Mouse (Mus musculus) embryonic fibroblast, embryonic 13.5 days (primary cell): ENCODE measurements at regions not wholly inside any gene's neighbourhood (a gene's known extent, or its start where the extent isn't known, plus 50 kb on each side); places are given as distances from the start of the nearest gene placed in this dataset.

Experiments used
- H3K27ac ChIP-seq: 2 replicates; pipeline ENCODE4 v1.5.1; 2012; ENCODE audit warnings: low read length, control low read depth, inconsistent platforms; ENCODE audit not compliant: insufficient read depth
- H3K4me1 ChIP-seq: 2 replicates; pipeline ENCODE4 v1.6.1; 2011; ENCODE audit warnings: low read length; ENCODE audit not compliant: control insufficient read depth, insufficient read depth
- H3K4me3 ChIP-seq: 2 replicates; pipeline ENCODE4 v1.5.1; 2011; ENCODE audit warnings: mild to moderate bottlenecking, control low read depth, low read length; ENCODE audit not compliant: insufficient read depth
- CTCF ChIP-seq: IDR thresholded peaks from 2 replicates; pipeline ENCODE4 v1.5.1; 2011; ENCODE audit warnings: mild to moderate bottlenecking, control low read depth, low read length, moderate library complexity, borderline replicate concordance; ENCODE audit not compliant: insufficient read depth
- POLR2A ChIP-seq: IDR thresholded peaks from 2 replicates; pipeline ENCODE4 v1.6.1; 2011; ENCODE audit warnings: low read depth, mild to moderate bottlenecking, control low read depth, low read length, moderate library complexity

- H3K27ac ChIP-seq = no peak overlapping the region
- TF ChIP-seq CTCF (no peak), POLR2A (no peak)
- H3K4me3 ChIP-seq = no peak overlapping the region
- no peaks in the 10 kb centered on the region for H3K4me1 ChIP-seq
These were observed 102.0 kb upstream of the Spata13 start for GRCm38 (mm10) chr14:60531766-60532165.

- Histone ChIP-seq H3K27ac (no peak overlapping the region), H3K4me3 (no peak overlapping the region), H3K4me1 (no peaks in the 10 kb centered on the region)
- TF ChIP-seq CTCF (no peak), POLR2A (no peak)
These were observed 100.2 kb upstream of the Spata13 start for GRCm38 (mm10) chr14:60533452-60534224.

GRCm38 (mm10) chr14:60539040-60539439 is 94.8 kb upstream of the Spata13 start:
- Histone ChIP-seq H3K4me1 (peaks cover 5% of the 10 kb centered on the region; the same call in 1 of the 2 replicates), H3K27ac (no peak overlapping the region), H3K4me3 (no peak overlapping the region)
- TF ChIP-seq CTCF (no peak), POLR2A (no peak)

GRCm38 (mm10) chr14:60540111-60540510 is 93.7 kb upstream of the Spata13 start:
- H3K4me3 ChIP-seq = no peak overlapping the region
- no peak for TF ChIP-seq POLR2A
- no peak for TF ChIP-seq CTCF
- no peak overlapping the region for H3K27ac ChIP-seq
- peaks cover 5% of the 10 kb centered on the region; the same call in 1 of the 2 replicates for H3K4me1 ChIP-seq

GRCm38 (mm10) chr14:60541596-60541995 is 92.2 kb upstream of the Spata13 start:
- Histone ChIP-seq H3K27ac (no peak overlapping the region; the same call in 1 of the 2 replicates), H3K4me3 (no peak overlapping the region), H3K4me1 (peaks cover 5% of the 10 kb centered on the region; the same call in 1 of the 2 replicates)
- no peak for TF ChIP-seq POLR2A
- TF ChIP-seq CTCF = no peak

GRCm38 (mm10) chr14:60544767-60545166 is 89.0 kb upstream of the Spata13 start:
- no peak for TF ChIP-seq CTCF
- no peak for TF ChIP-seq POLR2A
- no peak overlapping the region for H3K4me3 ChIP-seq
- H3K27ac ChIP-seq = no peak overlapping the region
- H3K4me1 ChIP-seq = peaks cover 5% of the 10 kb centered on the region; the same call in 1 of the 2 replicates

GRCm38 (mm10) chr14:60554222-60554740 is 79.5 kb upstream of the Spata13 start:
- Histone ChIP-seq H3K27ac (no peak overlapping the region), H3K4me1 (peaks cover 6% of the 10 kb centered on the region; the same call in 1 of the 2 replicates), H3K4me3 (no peak overlapping the region)
- TF ChIP-seq CTCF (no peak), POLR2A (no peak)

- TF ChIP-seq POLR2A (no peak), CTCF (no peak)
- no peak overlapping the region for H3K27ac ChIP-seq
- peaks cover 10% of the 10 kb centered on the region; the same call in 1 of the 2 replicates for H3K4me1 ChIP-seq
- no peak overlapping the region for H3K4me3 ChIP-seq
These were observed 77.3 kb upstream of the Spata13 start for GRCm38 (mm10) chr14:60556541-60556940.

- Histone ChIP-seq H3K27ac (no peak overlapping the region), H3K4me3 (no peak overlapping the region), H3K4me1 (peaks cover 10% of the 10 kb centered on the region; the same call in 1 of the 2 replicates)
- TF ChIP-seq CTCF = no peak
- TF ChIP-seq POLR2A = no peak
These were observed 76.8 kb upstream of the Spata13 start for GRCm38 (mm10) chr14:60557020-60557419.

GRCm38 (mm10) chr14:60559376-60559775 is 74.4 kb upstream of the Spata13 start:
- peak overlapping the region; percentile 60; the same call in 1 of the 2 replicates for H3K27ac ChIP-seq
- H3K4me1 ChIP-seq = peaks cover 12% of the 10 kb centered on the region; the same call in 1 of the 2 replicates
- TF ChIP-seq CTCF (no peak), POLR2A (no peak)
- H3K4me3 ChIP-seq = no peak overlapping the region
